Mouse (Mus musculus) kidney, adult 18-20 months (tissue): ENCODE measurements around the gene H2-Q2.
"Not testable (repeated sequence)": the region's sequence is repeated elsewhere in the genome, so short reads cannot be mapped to it uniquely, and the experiment has no call there.

Experiments used
- DNase-seq: peaks from one replicate; pipeline ENCODE4 v3.0.0; 2021

Gene H2-Q2

GRCm38 (mm10) chr17:35342071-35342671 is at the start of gene H2-Q2:
TSS of gene H2-Q2 (plus strand) at chr17:35342242.
- DNase-seq = peak; percentile 11

- peak; percentile 77 for DNase-seq
Measured at GRCm38 (mm10) chr17:35295796-35296195, 46.2 kb upstream of the H2-Q2 start.

- DNase-seq = not testable (repeated sequence)
Measured at GRCm38 (mm10) chr17:35300261-35300945, 41.6 kb upstream of the H2-Q2 start.

DNA sequence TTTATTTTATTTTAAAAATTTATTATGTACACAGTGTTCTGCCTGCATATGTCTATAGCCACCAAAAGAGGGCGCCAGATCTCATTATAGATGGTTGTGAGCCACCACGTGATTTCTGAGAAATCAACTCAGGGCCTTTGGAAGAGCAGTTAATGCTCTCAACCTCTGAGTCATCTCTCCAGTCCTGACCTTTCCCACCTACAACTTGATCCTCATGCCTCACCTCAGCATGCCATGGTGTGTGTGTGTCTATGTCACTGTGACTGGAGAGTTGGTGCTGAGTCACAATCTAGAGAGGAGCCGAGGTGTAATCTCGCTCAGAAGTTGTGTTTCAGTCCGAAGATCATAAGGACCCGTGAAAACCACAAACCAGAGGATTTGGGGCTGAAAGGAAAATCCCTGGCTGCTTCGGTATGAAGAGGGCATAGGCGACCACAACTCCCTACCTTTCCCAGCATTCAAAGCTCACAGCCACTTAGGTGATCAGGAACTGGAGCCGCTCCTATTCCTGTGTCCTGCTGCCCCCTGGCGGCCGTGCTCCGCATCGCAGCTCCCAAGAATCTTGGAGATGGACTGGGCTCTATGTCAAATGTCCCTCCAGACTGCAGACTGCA is 40.3 kb upstream of the H2-Q2 start:
- DNase-seq = peak; percentile 98

DNA sequence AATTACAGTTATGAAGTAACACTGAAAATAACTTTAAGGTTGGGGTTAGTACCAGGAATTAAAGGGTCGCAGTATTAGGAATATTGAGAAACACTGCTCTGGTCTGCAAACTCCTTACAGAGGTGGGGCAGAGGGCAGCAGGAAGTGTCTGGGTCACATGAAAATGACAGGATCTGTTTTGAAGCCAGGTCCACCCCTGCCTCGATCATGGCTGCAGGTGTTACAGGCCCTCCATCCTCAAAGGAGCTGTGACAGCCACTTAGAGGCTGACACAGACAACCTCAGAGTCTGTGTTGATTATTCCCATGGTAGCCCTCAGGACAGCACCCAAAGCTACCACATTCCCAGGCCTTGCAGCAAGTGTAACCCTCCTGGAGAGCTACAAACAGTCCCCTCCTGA is 38.8 kb upstream of the H2-Q2 start:
- DNase-seq = no peak

DNA sequence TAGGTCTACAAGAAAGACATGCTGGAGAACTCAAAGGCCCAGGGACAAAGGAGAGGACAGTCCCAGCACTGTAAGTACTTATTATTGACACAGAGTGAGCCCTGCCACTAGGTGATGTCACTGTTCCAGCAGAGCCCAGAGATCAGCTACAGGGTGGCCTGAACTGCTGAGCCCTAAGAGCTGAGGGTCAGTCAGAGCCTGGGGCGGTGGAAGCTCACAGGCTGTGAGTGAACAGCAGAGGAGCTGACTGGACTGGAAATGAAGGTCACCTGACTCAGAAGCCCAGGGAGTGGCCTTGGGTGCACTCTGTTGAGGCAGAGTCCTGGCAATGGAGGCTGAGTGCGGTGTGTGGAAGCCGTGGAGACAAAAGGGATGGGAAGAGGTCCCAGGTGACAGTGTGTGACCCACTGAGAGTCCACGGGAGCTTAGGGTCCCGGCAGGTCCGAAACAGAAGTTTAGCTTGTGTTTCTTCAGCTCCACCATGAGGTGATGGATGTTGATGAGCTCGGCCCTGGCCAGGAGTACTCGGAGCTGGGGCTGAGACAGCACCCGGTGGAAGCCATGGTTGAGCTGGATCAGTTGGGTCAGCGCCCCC is 38.2 kb upstream of the H2-Q2 start:
- no peak for DNase-seq

- no peak for DNase-seq
Measured at GRCm38 (mm10) chr17:35304478-35304877, 37.6 kb upstream of the H2-Q2 start.

DNA sequence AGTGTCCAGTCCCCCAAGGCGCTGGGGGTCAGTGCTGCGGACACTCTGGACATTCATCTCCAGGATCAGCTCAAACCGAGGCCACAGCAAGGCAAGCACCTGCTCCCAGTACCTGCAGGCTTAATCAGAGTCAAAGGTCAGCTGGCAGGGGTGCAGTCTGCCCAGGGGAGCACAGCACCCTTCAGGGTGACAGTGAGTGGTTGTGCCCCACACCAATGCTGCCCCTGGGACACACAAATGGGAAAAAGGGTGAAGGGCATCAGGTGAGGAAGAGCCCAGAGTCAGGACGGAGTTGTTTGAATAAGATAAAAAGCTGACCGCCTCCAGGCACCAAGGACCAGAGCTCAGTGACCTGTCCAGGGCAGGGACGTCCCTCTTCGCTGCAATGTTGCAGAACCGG is 37.1 kb upstream of the H2-Q2 start:
- not testable (repeated sequence) for DNase-seq

DNA sequence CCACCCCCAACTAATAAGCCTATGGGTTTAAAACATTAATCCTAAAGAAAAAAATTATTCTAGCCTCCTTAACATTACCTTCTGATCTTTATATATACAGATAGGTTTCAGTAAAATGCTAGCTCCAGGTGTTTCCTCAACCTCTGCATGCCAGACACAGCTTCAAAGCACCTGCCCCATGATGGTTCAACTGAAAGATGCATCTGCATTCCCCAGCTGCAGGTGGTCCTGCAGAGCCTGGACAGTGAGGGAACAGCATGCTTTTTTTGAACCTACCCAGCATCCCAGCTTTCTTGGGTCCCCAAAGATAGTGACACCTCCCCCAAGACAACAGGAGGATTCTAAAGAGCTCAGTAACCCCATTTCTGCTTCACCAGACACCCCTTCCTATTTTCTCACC is 23.4 kb upstream of the H2-Q2 start:
- DNase-seq = no peak

GRCm38 (mm10) chr17:35320327-35321081 is 21.5 kb upstream of the H2-Q2 start, which contains the start of gene H2-Q1:
TSS of gene H2-Q1 (plus strand) at chr17:35320405.
- no peak for DNase-seq

DNA sequence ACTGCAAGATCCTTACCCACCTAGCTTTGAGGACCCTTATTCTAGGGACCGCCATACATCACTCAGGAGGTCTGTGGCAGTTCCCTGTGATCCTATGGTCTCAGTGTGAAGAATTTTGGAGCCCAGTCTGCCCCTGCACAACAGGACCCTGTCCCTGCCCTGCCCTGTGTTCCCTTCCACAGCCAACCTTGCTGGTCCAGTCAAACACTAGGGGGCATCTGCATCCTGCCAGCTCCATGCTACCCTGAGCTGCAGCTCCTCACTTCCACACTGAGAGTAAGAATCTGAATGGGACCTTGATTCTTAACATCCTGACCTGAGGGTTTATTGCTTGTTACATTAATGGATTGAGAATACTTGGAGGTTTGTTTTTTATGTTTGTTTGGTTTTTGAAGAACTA is 16.9 kb upstream of the H2-Q2 start:
- DNase-seq = not testable (repeated sequence)

- not testable (repeated sequence) for DNase-seq
Measured at GRCm38 (mm10) chr17:35326000-35326399, 16.0 kb upstream of the H2-Q2 start.

DNA sequence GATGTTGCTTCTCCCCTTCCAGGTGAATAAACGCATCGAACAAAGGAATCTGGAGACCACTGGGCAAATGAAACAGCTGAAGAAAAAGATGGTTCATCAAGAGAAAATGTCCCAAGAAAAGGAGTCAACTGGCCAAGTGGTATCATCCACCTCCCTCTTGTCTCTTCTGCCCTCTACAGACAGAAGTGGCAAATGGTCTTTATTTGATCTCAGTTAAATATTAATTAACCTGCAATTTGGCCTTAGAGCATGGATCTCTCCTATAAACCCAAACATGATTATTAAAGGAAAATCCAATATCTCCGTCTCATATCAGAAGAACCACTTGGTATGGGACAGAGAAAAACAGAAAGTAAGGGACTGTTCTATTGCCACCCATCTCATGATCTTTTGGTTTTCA is 12.3 kb upstream of the H2-Q2 start:
- DNase-seq = not testable (repeated sequence)

GRCm38 (mm10) chr17:35331546-35331945 is 10.5 kb upstream of the H2-Q2 start:
- DNase-seq = not testable (repeated sequence)

DNA sequence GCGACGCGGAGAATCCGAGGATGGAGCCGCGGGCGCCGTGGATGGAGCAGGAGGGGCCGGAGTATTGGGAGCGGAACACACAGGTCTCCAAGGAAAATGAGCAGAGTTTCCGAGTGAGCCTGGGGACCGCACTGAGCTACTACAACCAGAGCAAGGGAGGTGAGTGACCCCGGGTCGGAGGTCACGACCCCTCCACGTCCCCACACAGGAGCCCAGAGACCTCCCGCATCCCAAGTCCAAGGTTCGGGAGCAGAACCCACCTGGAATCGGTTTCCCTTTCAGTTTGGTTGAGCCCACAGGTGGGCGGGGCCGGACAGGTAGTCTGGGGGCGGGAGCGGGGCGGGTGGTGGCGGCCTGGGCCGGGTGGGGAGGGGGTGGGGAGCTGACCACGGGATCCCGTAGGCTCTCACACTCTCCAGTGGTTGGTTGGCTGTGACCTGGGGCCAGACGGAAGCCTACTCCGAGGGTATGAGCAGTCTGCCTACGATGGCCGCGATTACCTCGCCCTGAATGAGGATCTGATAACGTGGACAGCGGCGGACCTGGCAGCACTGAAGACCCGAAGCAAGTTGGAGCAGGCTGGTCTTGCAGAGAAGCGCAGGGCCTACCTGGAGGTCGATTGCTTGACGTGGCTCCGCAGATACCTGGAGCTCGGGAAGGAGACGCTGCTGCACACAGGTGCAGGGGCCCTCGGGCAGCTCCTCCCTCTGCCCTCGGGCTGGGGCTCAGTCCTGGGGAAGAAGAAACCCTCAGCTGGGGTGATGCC is 852 bp downstream of the H2-Q2 start:
- peak; percentile 30 for DNase-seq

DNA sequence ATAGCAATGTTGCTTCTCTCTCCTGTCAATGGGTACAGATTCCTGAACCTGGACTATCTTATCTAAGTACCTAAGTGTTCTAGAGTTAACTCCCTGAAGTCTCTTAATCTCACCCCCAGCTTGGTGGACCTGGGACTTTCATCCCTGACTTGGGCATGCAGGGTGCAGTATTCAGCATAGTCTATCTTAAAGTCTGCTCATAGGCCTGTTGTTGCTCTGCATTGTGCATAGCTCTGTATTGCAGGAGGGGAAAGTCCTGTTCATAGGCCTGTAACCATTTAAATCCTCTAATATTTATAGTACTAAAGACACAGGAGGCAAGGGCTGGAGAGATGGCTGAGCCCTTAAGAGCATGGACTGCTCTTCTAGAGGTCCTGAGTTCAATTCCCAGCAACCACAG is 5.6 kb downstream of the H2-Q2 start:
- not testable (repeated sequence) for DNase-seq

- DNase-seq = not testable (repeated sequence)
Measured at GRCm38 (mm10) chr17:35353275-35353674, 11.2 kb downstream of the H2-Q2 start.

DNA sequence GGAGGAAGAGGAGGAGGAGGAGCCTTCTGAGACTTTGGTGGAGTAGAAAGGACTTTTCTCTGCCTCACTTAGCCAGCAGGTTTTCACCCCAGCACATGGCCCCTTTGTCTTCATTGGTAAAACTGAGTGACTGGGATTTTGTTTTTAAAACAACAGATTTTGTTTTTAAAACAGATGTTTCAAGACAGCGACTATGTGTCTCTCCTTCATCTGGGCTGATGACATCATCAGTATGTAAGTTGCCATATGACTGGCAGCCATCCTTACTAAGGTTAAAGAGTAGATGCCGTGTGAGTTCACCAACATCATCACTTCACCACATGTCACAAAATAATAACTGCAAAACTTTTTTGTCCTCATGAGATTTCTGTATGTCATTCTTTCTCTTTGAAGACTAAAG is 12.0 kb downstream of the H2-Q2 start:
- no peak for DNase-seq

DNA sequence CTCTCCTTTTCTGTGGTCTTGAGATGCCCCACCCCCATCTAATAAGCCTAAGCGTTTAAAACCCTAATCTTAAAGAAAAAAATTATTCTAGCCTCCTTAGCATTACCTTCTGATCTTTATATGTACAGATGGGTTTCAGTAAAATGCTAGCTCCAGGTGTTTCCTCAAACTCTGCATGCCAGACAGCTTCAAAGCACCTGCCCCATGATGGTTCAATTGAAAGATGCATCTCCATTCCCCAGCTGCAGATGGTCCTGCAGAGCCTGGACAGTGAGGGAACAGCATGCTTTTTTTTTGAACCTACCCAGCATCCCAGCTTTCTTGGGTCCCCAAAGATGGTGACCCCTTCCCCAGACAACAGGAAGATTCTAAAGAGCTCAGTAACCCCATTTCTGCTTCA is 15.0 kb downstream of the H2-Q2 start:
- DNase-seq = no peak

DNA sequence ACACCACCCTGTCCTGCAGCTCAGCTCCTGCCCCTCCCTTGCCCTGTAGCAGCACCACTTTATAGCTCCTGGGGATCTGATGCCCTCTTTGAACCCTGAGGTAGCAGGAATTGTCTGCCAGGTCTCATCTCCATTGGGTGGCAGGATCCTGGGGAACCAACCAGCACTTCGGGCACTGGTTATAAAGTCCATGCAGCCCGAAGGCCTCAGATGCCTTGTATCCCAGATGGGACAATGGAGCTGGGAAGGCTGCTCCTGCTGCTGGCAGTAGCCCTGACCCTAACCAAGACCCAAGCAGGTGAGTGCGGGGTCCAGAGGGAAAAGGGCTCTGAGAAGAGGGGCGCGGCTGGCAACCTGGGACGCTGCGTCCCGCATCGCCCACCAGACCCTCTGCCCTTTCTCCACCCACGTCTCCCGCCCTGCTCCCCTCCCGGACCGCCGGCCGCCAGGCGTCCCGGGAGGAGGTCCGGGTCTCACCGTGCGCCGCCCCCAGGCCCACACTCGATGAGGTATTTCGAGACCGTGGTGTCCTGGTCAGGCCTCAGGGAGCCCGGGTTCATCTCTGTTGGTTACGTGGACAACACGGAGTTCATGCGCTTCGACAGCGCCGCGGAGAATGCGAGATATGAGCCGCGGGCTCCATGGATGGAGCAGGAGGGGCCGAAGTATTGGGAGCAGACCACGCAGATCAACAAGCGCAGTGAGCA is 16.9 kb downstream of the H2-Q2 start:
- no peak for DNase-seq

- DNase-seq = no peak
Measured at GRCm38 (mm10) chr17:35359470-35359862, 17.4 kb downstream of the H2-Q2 start.

- peak; percentile 94 for DNase-seq
Measured at GRCm38 (mm10) chr17:35379369-35379728, 37.3 kb downstream of the H2-Q2 start, which contains the start of gene H2-Q4. TSS of gene H2-Q4 (plus strand) at chr17:35379617.
